21 mouse cellular contexts compared by ENCODE assay signal in genomic region chr9:67354356-67354755, GRCm38 (mm10).
"Had no signal": no experiment of that assay in that cellular context is flagged by ENCODE, and none has a peak within 500 bp of the region (broad histone marks: within the 10 kb centered on the region; RNA-seq: fewer than 3 reads in every experiment).

No protein-coding gene starts in this region.

- H3K27ac ChIP-seq: intestine, embryonic 15.5 days; limb, embryonic 12.5 days; limb, embryonic 15.5 days; liver, embryonic 12.5 days; liver, embryonic 15.5 days; lung, embryonic 15.5 days; midbrain, embryonic 10.5 days; midbrain, embryonic 13.5 days; stomach, embryonic 15.5 days had no signal

- DNase-seq: kidney, adult 18-20 months; kidney, adult 9 months; kidney, postnatal 14 days; kidney, postnatal 4 days; left cerebral cortex, postnatal 4 days; lung, adult 18-20 months; lung, postnatal 10 days; lung, postnatal 36 days; right cerebral cortex, postnatal 25 days; spleen, adult 18-20 months; thymus, postnatal 25 days had no signal

- H3K4me3 ChIP-seq: intestine, embryonic 15.5 days; limb, embryonic 12.5 days; limb, embryonic 15.5 days; liver, embryonic 12.5 days; liver, embryonic 15.5 days; lung, embryonic 15.5 days; megakaryocyte, embryonic 14.5 days; midbrain, embryonic 10.5 days; midbrain, embryonic 13.5 days; stomach, embryonic 15.5 days had no signal

- H3K9me3 ChIP-seq: intestine, embryonic 15.5 days; limb, embryonic 15.5 days; liver, embryonic 12.5 days; liver, embryonic 15.5 days; lung, embryonic 15.5 days; midbrain, embryonic 10.5 days; midbrain, embryonic 13.5 days; stomach, embryonic 15.5 days had no signal

- H3K9ac ChIP-seq: intestine, embryonic 15.5 days; limb, embryonic 12.5 days; limb, embryonic 15.5 days; liver, embryonic 12.5 days; liver, embryonic 15.5 days; lung, embryonic 15.5 days; midbrain, embryonic 13.5 days; stomach, embryonic 15.5 days had no signal

- H3K4me1 ChIP-seq: intestine, embryonic 15.5 days; limb, embryonic 12.5 days; limb, embryonic 15.5 days; liver, embryonic 12.5 days; liver, embryonic 15.5 days; megakaryocyte, embryonic 14.5 days; midbrain, embryonic 10.5 days; midbrain, embryonic 13.5 days; stomach, embryonic 15.5 days had no signal

- ATAC-seq: intestine, embryonic 15.5 days; liver, embryonic 12.5 days; midbrain, embryonic 13.5 days had no signal

- H3K36me3 ChIP-seq: intestine, embryonic 15.5 days; limb, embryonic 15.5 days; liver, embryonic 12.5 days; liver, embryonic 15.5 days; lung, embryonic 15.5 days; stomach, embryonic 15.5 days had no signal

- H3K27me3 ChIP-seq: intestine, embryonic 15.5 days; limb, embryonic 12.5 days; limb, embryonic 15.5 days; liver, embryonic 12.5 days; liver, embryonic 15.5 days; megakaryocyte, embryonic 14.5 days; midbrain, embryonic 13.5 days; stomach, embryonic 15.5 days had no signal

- H3K4me2 ChIP-seq: intestine, embryonic 15.5 days; limb, embryonic 12.5 days; limb, embryonic 15.5 days; liver, embryonic 12.5 days; liver, embryonic 15.5 days; lung, embryonic 15.5 days; midbrain, embryonic 13.5 days; stomach, embryonic 15.5 days had no signal
